Mouse (Mus musculus): ENCODE measurements around the gene Tmem165.

Tmem165 gene

DNA sequence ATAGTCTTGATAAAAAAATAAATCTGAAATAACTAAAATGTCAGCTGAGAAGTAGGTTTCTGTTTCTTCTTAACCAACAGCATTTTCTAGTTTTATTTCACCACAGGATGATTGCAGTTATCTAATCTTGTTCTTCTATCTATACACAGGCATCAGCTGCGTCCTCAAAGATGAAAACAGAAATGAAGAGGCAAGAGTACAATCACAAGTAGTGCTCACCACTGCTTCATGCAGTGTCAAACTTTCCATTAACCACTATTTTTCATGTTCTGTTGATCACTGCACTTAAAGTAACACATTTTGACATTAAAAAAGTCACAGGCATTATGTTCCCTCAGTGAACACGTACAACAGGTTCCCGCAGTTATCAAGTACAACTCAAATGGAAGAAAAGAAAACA lies 67.3 kb downstream of the Tmem165 start:
- no peak for DNase-seq
